Mouse (Mus musculus) CD4-positive, CD25-positive, alpha-beta regulatory T cell, adult 4 months (primary cell): ENCODE data around the gene Zfp292. TPM values are rescaled to one million over a fixed set of nuclear protein-coding genes. Genes with fewer than 3 reads are reported as not detected.
"Not testable (repeated sequence)": the region's sequence is repeated elsewhere in the genome, so short reads cannot be mapped to it uniquely, and the experiment has no call there.

ENCODE experiments used
- ATAC-seq: one replicate; pipeline ENCODE4 v1.8.0; 2017
- polyA plus RNA-seq, 2 experiments: library from polyadenylated mRNA; unstranded; fragments of 100-300 nt; shearing (Covaris generic); gene quantifications; one replicate each; pipeline ENCODE4 v1.2.1; 2017

Gene Zfp292
- 10 to 100 TPM; 22.0 to 28.5 TPM for polyA plus RNA-seq

DNA sequence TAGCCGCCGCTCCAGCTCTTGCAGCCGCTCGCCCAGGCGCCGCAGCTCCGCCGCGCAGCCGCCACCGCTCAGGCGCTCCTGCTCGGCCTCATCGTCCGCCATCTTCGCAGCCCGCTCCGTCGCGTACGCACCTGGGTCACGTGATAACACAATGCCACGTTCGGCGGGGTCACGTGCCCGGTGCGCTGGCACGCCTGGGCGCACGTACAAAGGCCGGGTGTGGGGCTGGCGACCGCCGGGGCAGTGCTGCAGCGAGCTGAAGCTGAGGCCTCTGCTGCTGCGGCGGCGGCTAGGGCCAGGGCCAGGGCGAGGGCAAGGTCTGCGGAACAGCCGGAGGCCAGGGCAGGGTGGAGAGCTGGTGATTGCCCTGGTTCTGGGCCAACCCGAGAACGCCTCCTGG lies at the start of gene Zfp292:
Gene Zfp292 (minus strand): TSS at position 143 of the 400 bp plus-strand sequence.
- peak; percentile 79 for ATAC-seq

GRCm38 (mm10) chr4:34928386-34928785 lies 45.6 kb upstream of the Zfp292 start:
- not testable (repeated sequence) for ATAC-seq

GRCm38 (mm10) chr4:34922177-34922870 lies 39.6 kb upstream of the Zfp292 start:
- peak; percentile 97 for ATAC-seq

DNA sequence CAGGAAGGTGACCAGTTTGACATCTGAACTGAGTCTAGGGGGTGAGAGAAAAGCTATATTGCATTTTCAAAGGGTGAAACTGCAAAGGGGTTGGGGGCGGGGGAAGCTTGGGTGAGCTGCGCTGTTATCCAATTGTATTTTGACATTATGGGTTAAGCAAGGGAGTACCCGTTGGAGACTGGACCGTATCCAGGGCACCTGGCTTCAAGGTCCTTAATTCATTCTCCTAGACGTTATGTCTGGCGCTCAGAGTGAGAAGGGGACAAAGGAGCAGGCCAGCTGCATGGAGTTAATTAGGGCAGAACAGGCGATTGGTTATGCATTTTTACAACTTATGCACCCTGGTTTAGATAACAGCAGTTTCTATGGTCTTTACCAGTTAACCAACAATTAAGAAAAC lies 34.6 kb upstream of the Zfp292 start:
- no peak for ATAC-seq

DNA sequence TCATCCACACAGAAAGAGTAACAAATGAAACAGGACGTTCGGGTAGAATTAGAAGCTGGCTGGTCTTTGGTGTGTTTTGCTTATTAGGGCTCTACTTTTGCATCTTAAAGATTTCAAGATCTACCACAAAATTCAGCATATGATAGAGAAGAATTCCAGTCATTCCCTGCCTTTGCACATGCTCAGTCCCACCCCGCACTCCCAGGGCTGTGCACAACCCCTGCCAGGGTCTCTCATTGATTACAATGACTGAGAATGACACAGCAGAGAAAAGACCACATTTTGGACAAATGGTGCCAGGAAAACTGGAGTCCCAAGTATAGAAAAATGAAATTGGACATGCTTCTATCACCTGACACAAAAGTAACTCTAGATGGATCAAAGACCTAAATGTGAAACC lies 29.4 kb upstream of the Zfp292 start:
- ATAC-seq: no peak

DNA sequence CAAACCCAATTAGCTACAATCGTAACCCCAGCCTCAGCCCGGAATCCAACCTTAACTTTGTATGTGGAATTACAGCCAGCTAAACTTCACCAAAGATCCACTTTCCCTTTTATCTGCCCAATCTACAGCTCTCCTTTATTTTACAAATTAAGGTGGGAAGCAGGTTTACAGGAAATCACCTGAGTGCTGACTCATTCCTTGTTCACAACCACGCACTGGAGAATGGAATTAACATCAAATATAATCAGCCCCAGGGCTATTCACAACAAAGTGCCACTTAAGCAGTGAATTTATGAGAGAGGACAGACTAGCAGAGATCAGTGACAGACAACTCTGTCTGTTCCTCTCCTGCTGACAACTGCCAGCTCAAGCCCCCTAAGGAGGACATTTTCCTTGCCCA lies 28.6 kb upstream of the Zfp292 start:
- no peak for ATAC-seq

GRCm38 (mm10) chr4:34908127-34908526 lies 25.4 kb upstream of the Zfp292 start:
- no peak for ATAC-seq

DNA sequence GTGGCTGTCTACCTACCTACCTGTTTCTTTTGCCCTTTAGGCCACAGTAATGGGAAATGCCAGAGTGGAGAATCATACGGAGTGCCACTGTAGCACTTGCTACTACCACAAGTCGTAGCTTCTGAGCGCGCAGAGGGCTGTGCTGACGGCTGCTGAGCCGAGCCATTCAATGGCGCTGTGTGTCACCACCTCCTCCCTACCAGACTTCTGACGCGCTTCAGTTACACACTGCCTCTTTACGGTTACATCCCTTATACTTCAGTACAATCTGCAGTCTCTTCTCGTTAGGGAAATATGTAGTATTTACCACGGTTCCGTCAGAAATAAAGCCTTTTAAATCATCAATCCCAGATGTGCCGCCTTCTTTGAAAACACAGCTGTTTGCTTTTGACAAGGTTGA lies 24.3 kb upstream of the Zfp292 start:
- no peak for ATAC-seq

- ATAC-seq: no peak
Measured at GRCm38 (mm10) chr4:34906151-34906550, 23.4 kb upstream of the Zfp292 start.

- ATAC-seq: no peak
Measured at GRCm38 (mm10) chr4:34905396-34905795, 22.6 kb upstream of the Zfp292 start.

DNA sequence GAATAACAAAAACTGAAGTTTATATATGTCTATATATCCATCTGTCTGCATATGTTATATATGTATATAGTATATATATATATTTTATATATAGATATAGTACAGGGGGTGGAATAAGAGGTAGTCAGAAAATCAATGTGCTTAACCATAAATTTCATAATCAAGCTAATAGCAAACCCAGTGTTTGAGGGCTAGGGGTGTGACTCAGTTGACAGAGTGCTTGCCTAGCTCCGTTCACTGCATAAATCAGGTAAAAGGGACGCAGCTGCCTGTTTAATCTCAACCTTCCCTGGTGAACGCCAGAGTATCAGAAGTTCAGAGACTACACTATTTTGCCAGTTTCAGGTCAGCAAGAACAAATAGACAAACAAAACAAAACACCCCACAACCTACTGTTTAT lies 18.8 kb upstream of the Zfp292 start:
- ATAC-seq: not testable (repeated sequence)

DNA sequence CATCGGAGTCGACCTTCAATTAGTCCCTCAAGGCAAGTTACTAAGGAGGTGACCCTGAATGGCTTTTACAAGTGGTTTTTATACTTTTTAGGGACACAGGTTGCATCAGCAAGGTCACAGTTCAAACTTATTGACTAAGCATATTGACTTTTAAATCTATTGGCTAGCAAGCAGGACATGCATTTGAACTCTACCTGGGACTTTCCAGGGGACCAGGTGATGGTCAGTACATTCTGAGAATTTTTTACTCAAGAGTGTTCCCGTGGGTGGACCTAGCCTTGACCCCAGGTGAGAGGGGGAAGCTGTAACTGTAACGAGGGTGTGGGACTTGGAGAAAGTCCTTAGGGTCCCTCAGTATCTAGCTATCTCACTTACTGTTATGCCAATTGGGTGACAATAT lies 18.4 kb upstream of the Zfp292 start:
- no peak for ATAC-seq

DNA sequence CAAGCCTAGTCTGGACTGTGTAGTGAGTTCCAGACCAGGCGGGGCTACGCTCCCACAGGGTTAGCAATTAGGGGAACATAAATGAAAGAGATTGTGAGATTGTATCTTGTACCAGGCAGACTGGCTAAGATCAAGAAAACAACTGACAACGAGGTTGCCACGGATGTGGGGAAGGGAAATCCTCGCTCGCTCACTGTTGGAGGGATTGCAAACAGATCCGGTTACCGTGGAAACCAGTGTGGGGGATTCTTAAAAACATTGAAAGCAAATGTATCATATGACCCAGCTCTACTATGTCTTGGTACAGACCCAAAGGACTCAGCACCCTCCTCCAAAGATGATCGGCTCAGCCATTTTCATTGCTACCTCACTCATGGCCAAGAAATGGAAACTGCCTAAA lies 17.4 kb upstream of the Zfp292 start:
- no peak for ATAC-seq

GRCm38 (mm10) chr4:34899322-34899721 lies 16.6 kb upstream of the Zfp292 start:
- no peak for ATAC-seq

- no peak for ATAC-seq
Measured at GRCm38 (mm10) chr4:34898497-34898896, 15.7 kb upstream of the Zfp292 start.

- no peak for ATAC-seq
Measured at GRCm38 (mm10) chr4:34893479-34893878, 10.7 kb upstream of the Zfp292 start, which contains the start of gene Cga. Gene Cga (plus strand): TSS chr4:34893779.

GRCm38 (mm10) chr4:34889812-34890185 lies 7.0 kb upstream of the Zfp292 start:
- no peak for ATAC-seq

- no peak for ATAC-seq
Measured at GRCm38 (mm10) chr4:34889101-34889811, 6.5 kb upstream of the Zfp292 start.

- no peak for ATAC-seq
Measured at GRCm38 (mm10) chr4:34887295-34887694, 4.5 kb upstream of the Zfp292 start.

DNA sequence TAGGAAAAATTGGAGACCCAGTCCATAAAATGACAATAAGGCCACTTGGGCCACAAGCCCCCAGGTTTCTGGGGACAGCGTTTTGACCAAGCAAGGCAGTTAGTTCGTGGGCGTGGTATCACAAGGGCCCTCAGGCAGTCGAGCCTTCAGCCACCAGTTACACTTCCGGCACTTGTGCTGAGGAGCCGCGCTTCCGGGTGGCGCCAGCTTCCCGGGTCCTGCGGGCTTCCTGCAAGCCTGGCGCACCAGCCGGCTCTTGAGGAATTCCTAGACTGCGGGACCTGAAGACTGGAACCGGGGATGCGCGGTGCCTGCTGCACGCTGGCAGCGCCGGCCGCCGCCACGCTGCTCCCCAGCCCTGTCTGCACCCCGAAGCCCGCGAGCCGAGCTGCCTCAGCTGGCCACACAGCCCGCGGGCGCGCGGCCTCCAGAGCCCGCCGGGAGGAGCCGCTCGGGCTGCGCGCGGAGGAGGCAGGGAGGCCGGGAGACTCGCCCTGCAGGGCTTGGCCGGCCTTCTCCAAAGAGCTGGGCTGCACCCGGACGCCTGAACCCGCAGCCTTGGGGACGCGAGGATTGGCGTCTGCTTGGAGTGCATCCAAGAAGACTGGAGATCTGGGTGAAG lies 3.8 kb upstream of the Zfp292 start:
- ATAC-seq: peak; percentile 71

DNA sequence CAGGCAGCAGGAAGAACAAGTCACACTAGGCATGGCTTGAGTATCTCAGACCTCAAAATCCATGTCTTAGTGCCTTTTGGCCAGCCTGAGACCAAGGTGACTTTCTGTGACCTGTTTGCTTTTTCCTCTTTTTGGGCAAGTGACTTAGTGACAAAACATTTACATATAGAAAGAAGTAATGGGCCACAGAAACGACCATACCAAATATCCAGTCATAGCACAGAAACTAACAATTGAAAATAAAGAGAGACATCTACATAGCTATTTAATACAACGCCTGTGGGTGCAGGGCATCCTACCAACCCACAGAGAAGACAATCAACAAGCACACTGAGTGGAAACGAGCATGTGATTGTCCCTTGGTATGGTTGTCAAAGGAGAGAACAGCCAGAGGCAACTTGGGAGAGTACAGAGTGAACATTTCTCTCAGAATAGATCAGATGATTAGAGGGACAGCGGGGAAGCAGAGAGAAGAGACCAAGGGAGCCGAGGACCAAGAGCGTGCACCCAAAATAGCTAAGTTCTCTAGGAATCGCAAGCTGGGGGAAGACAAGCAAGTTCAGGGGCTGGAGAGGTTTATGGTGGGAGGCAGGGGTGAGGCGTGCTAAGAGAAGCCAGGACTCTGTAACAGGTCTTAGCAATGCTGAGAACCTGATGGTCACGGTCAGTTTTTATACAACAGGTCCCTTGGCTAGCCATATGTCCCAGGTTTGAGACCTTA lies 3.0 kb upstream of the Zfp292 start:
- no peak for ATAC-seq

GRCm38 (mm10) chr4:34883366-34884029 lies 738 bp upstream of the Zfp292 start:
- ATAC-seq: no peak
